Mouse (Mus musculus) myocyte (in vitro differentiated cells): ENCODE data around the gene Mrpl53. TPM values are rescaled to one million over a fixed set of nuclear protein-coding genes. Genes with fewer than 3 reads are reported as not detected.

Experiments
- H3K27me3 ChIP-seq: one replicate; pipeline ENCODE4 v1.6.1; 2011; ENCODE audit not compliant: control insufficient read depth, insufficient read depth, insufficient read length
- H3K36me3 ChIP-seq: one replicate; pipeline ENCODE4 v1.6.1; 2011; ENCODE audit not compliant: control insufficient read depth, insufficient read depth
- H3K4me2 ChIP-seq: one replicate; pipeline ENCODE4 v1.6.1; 2011; ENCODE audit warnings: low read depth, control low read depth
- H3K4me3 ChIP-seq: one replicate; pipeline ENCODE4 v1.5.1; 2011; ENCODE audit warnings: mild to moderate bottlenecking, control low read depth, moderate library complexity
- H3K79me2 ChIP-seq: one replicate; pipeline ENCODE4 v1.6.1; 2011; ENCODE audit not compliant: control insufficient read depth, insufficient read depth
- H3ac ChIP-seq: one replicate; pipeline ENCODE4 v1.6.1; 2011; ENCODE audit not compliant: control insufficient read depth, insufficient read length
- CEBPB ChIP-seq: IDR thresholded peaks from 2 replicates; pipeline ENCODE4 v1.6.1; 2011; ENCODE audit warnings: mild to moderate bottlenecking, moderate library complexity; ENCODE audit not compliant: poor library complexity, insufficient read depth, severe bottlenecking
- E2F4 ChIP-seq: IDR thresholded peaks from one replicate; pipeline ENCODE4 v1.6.1; 2011; ENCODE audit warnings: mild to moderate bottlenecking, control low read depth, moderate library complexity; ENCODE audit not compliant: insufficient read depth
- MAX ChIP-seq: IDR thresholded peaks from one replicate; pipeline ENCODE4 v1.6.1; 2011; ENCODE audit warnings: low read depth, mild to moderate bottlenecking, control low read depth
- MYOD1 ChIP-seq, 3 experiments: IDR thresholded peaks; one replicate each; pipeline ENCODE4 v1.6.1; 2011; ENCODE audit warnings: control low read depth in 2 of 3, low read depth in 2 of 3, mild to moderate bottlenecking in 2 of 3, moderate library complexity in 1 of 3; ENCODE audit not compliant: insufficient read length in 2 of 3, control insufficient read depth in 1 of 3
- MYOG ChIP-seq, 3 experiments: IDR thresholded peaks; one replicate each; pipeline ENCODE4 v1.6.1; 2011; ENCODE audit warnings: control low read depth in 2 of 3, low read depth in 2 of 3, mild to moderate bottlenecking in 2 of 3; ENCODE audit not compliant: insufficient read length in 2 of 3, control insufficient read depth in 1 of 3, insufficient read depth in 1 of 3
- POLR2A ChIP-seq: IDR thresholded peaks from one replicate; pipeline ENCODE4 v1.6.1; 2011; ENCODE audit warnings: low read depth, mild to moderate bottlenecking, control low read depth, moderate library complexity; ENCODE audit not compliant: insufficient read length
- POLR2AphosphoS2 ChIP-seq: IDR thresholded peaks from one replicate; pipeline ENCODE4 v1.6.1; 2011; ENCODE audit warnings: low read depth, control low read depth; ENCODE audit not compliant: insufficient read length
- REST ChIP-seq: IDR thresholded peaks from one replicate; pipeline ENCODE4 v1.6.1; 2011; ENCODE audit warnings: mild to moderate bottlenecking, control low read depth, moderate library complexity; ENCODE audit not compliant: insufficient read depth, insufficient read length
- SRF ChIP-seq: IDR thresholded peaks from one replicate; pipeline ENCODE4 v1.6.1; 2011; ENCODE audit warnings: low read depth; ENCODE audit not compliant: control insufficient read depth, insufficient read length
- TCF12 ChIP-seq: IDR thresholded peaks from one replicate; pipeline ENCODE4 v1.6.1; 2011; ENCODE audit warnings: mild to moderate bottlenecking, control low read depth; ENCODE audit not compliant: poor library complexity, insufficient read depth, severe bottlenecking
- TCF3 ChIP-seq: IDR thresholded peaks from one replicate; pipeline ENCODE4 v1.6.1; 2011; ENCODE audit warnings: low read depth, control low read depth; ENCODE audit not compliant: insufficient read length
- USF1 ChIP-seq: IDR thresholded peaks from one replicate; pipeline ENCODE4 v1.6.1; 2011; ENCODE audit warnings: low read depth, mild to moderate bottlenecking, control low read depth, moderate library complexity
- polyA plus RNA-seq: library from polyadenylated mRNA; unstranded; fragments of >200 nt; fragmentation: generic; extraction: Trizol; gene quantifications from one replicate; pipeline ENCODE4 v1.2.1, GENCODE M21; 2012; ENCODE audit warnings: missing spikeins

Gene Mrpl53
- polyA plus RNA-seq, 1 experiment, result 177 TPM

GRCm38 (mm10) chr6:83084477-83084876, 24.4 kb upstream of the Mrpl53 start:
- Histone ChIP-seq H3K79me2 (no peaks in the 10 kb centered on the region), H3K36me3 (peaks cover 5% of the 10 kb centered on the region), H3K27me3 (peaks cover 29% of the 10 kb centered on the region), H3K4me3 (no peak overlapping the region), H3K4me2 (no peak overlapping the region), H3ac (no peak overlapping the region)
- TF ChIP-seq REST, result no peak
- no peak for TF ChIP-seq TCF12
- no peak for TF ChIP-seq MYOG (IDR thresholded peaks at IDR 0.05; ENCODE audit: control insufficient read depth in 1 of 3, insufficient read depth in 1 of 3, insufficient read length in 2 of 3, low read depth in 2 of 3)
- TF ChIP-seq SRF, result no peak
- TF ChIP-seq TCF3, result no peak
- TF ChIP-seq CEBPB, result no peak

GRCm38 (mm10) chr6:83086121-83087035, 22.5 kb upstream of the Mrpl53 start, which contains the start of gene Lbx2:
TSS of gene Lbx2 (plus strand) at chr6:83086367.
- TF ChIP-seq REST, result no peak
- no peak for TF ChIP-seq USF1
- no peak for TF ChIP-seq TCF3
- TF ChIP-seq POLR2AphosphoS2, result no peak
- Histone ChIP-seq H3ac (no peak within 1 kb of the TSS), H3K79me2 (no peaks in the 10 kb centered on the region), H3K27me3 (peaks cover 42% of the 10 kb centered on the region), H3K4me2 (peak within 1 kb of the TSS; percentile 48), H3K4me3 (no peak within 1 kb of the TSS), H3K36me3 (peaks cover 5% of the 10 kb centered on the region)

- Histone ChIP-seq H3K79me2 (no peaks in the 10 kb centered on the region), H3K4me3 (no peak overlapping the region), H3K36me3 (no peaks in the 10 kb centered on the region), H3ac (no peak overlapping the region), H3K4me2 (no peak overlapping the region), H3K27me3 (peaks cover 42% of the 10 kb centered on the region)
- TF ChIP-seq MAX (no peak), USF1 (no peak), POLR2AphosphoS2 (no peak), MYOD1 (IDR thresholded peaks at IDR 0.05; ENCODE audit: control insufficient read depth in 1 of 3, insufficient read length in 2 of 3, low read depth in 2 of 3) (no peak), MYOG (IDR thresholded peaks at IDR 0.05; ENCODE audit: control insufficient read depth in 1 of 3, insufficient read depth in 1 of 3, insufficient read length in 2 of 3, low read depth in 2 of 3) (no peak), SRF (no peak), TCF12 (no peak), E2F4 (no peak), REST (no peak), CEBPB (no peak), TCF3 (no peak), POLR2A (no peak)
These were observed 21.5 kb upstream of the Mrpl53 start for GRCm38 (mm10) chr6:83087205-83087925.

DNA sequence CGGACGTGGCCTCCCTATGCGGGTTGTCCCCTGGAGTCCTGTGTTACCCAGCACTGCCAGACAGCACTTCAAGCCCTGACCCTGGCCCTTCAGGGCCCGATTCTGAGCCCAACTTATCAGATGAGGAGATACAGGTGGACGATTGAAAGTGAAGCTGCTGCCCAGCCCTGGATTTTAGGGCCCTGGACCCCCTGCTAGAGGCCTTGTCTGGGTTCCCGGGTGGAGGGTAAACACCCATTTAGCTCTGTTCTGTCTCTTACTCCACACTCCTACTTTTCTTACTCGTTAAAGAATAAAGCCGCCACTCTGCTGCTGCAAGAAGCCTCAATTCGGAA, 20.9 kb upstream of the Mrpl53 start:
- Histone ChIP-seq H3K27me3 (peaks cover 47% of the 10 kb centered on the region), H3K4me3 (no peak overlapping the region), H3ac (no peak overlapping the region), H3K36me3 (no peaks in the 10 kb centered on the region), H3K79me2 (no peaks in the 10 kb centered on the region), H3K4me2 (no peak overlapping the region)
- TF ChIP-seq CEBPB (no peak), POLR2AphosphoS2 (no peak), SRF (no peak), MYOG (IDR thresholded peaks at IDR 0.05; ENCODE audit: control insufficient read depth in 1 of 3, insufficient read depth in 1 of 3, insufficient read length in 2 of 3, low read depth in 2 of 3) (no peak), E2F4 (no peak), POLR2A (no peak), TCF3 (no peak), MAX (no peak), REST (no peak), USF1 (no peak), MYOD1 (IDR thresholded peaks at IDR 0.05; ENCODE audit: control insufficient read depth in 1 of 3, insufficient read length in 2 of 3, low read depth in 2 of 3) (no peak), TCF12 (no peak)
